Mouse (Mus musculus) olfactory bulb, adult 2 months (tissue): ENCODE results near the gene Mad2l1bp.

ENCODE experiments used
- CTCF ChIP-seq: fragments of 200-500 bp; IDR thresholded peaks from 2 replicates; pipeline ENCODE4 v1.5.1; 2012; ENCODE audit warnings: low read depth, mild to moderate bottlenecking, low read length, moderate library complexity; ENCODE audit not compliant: insufficient read depth
- POLR2A ChIP-seq: fragments of 200-500 bp; IDR thresholded peaks from 2 replicates; pipeline ENCODE4 v1.6.1; 2012; ENCODE audit warnings: mild to moderate bottlenecking, low read depth, low read length, moderate library complexity; ENCODE audit not compliant: insufficient read depth

GRCm38 (mm10) chr17:46132862-46133261 lies 20.5 kb downstream of the Mad2l1bp start:
- TF ChIP-seq POLR2A = no peak
- no peak for TF ChIP-seq CTCF
